Mouse (Mus musculus) hindbrain, embryonic 15.5 days (tissue): ENCODE results near the gene Gng8. TPM values are rescaled to one million over a fixed set of nuclear protein-coding genes. Genes with fewer than 3 reads are reported as not detected.
A peak's percentile ranks its signal among the peaks of the same experiment; 100 is the strongest.

Experiments used
- ATAC-seq: fragments of 200-750 bp; cut with Nextera tagmentation; 2 replicates; pipeline ENCODE4 v1.8.0; 2017; ENCODE audit warnings: low read depth, moderate number of reproducible peaks, moderate TSS enrichment; ENCODE audit not compliant: low FRiP score
- H3K27ac ChIP-seq: fragments of 300-500 bp; sonication (generic); replicated peaks from 2 replicates; pipeline ENCODE4 v1.5.1; 2015; ENCODE audit warnings: mild to moderate bottlenecking, inconsistent platforms
- H3K27me3 ChIP-seq: fragments of 300-500 bp; sonication (generic); 2 replicates; pipeline ENCODE4 v1.6.1; 2015; ENCODE audit warnings: control low read depth, inconsistent platforms
- H3K36me3 ChIP-seq: fragments of 300-500 bp; sonication (generic); 2 replicates; pipeline ENCODE4 v1.6.1; 2015; ENCODE audit warnings: control low read depth, inconsistent platforms
- H3K4me1 ChIP-seq: fragments of 300-500 bp; sonication (generic); replicated peaks from 2 replicates; pipeline ENCODE4 v1.6.1; 2015; ENCODE audit warnings: control low read depth, inconsistent platforms
- H3K4me2 ChIP-seq: fragments of 300-500 bp; sonication (generic); 2 replicates; pipeline ENCODE4 v1.6.1; 2015; ENCODE audit warnings: moderate library complexity, mild to moderate bottlenecking, inconsistent platforms
- H3K4me3 ChIP-seq: fragments of 300-500 bp; sonication (generic); 2 replicates; pipeline ENCODE4 v1.5.1; 2015; ENCODE audit warnings: mild to moderate bottlenecking, inconsistent platforms
- H3K9ac ChIP-seq: fragments of 300-500 bp; sonication (generic); 2 replicates; pipeline ENCODE4 v1.6.1; 2015; ENCODE audit warnings: inconsistent platforms
- H3K9me3 ChIP-seq: fragments of 300-500 bp; sonication (generic); 2 replicates; pipeline ENCODE4 v1.6.1; 2016; ENCODE audit warnings: control low read depth, inconsistent platforms
- WGBS: fragments of 180-500 bp; shearing (Covaris S2); methylation state at CpG from one replicate; pipeline ENCODE4 v1.1.7; 2015; 5-methylcytosine and 5-hydroxymethylcytosine counted together
- polyA plus RNA-seq: library from polyadenylated mRNA; unstranded; fragments of >200 nt; fragmentation: Nextera tagmentation; extraction: Ambion mirVana; gene quantifications from 2 replicates; pipeline ENCODE4 v1.2.1, GENCODE M21; 2015

Gng8 gene
- polyA plus RNA-seq, 1 experiment from 2014 or later: 1.3 TPM

DNA sequence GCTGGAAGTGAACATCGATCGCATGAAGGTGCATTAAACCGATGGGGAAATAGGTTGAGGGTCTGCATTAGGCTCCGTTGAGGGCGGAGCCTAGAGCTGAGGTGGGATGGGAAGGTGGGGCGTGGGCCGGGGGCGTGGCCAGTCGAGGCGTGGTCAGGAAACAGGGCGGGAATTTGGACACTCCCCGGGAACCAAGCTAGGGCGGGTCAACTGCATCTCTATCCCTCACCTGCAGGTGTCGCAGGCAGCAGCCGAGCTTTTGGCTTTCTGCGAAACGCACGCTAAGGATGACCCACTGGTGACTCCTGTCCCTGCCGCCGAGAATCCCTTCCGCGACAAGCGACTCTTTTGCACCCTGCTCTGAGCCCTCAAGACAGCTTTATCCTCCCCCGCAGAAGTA is 3.4 kb downstream of the Gng8 start:
- ATAC-seq: peak; percentile 21; the same call in 1 of the 2 replicates
- no peaks in the 10 kb centered on the region for H3K9me3 ChIP-seq
- H3K36me3 ChIP-seq: no peaks in the 10 kb centered on the region
- H3K4me1 ChIP-seq: peaks cover 31% of the 10 kb centered on the region
- no peak overlapping the region for H3K27ac ChIP-seq
- peak overlapping the region; percentile 18 for H3K4me3 ChIP-seq
- 0 out of 2 replicates have a peak overlapping the region, but pooled peaks have one; percentile 34 for H3K9ac ChIP-seq
- peaks cover 10% of the 10 kb centered on the region; the same call in 1 of the 2 replicates for H3K27me3 ChIP-seq
- peak overlapping the region; percentile 57 for H3K4me2 ChIP-seq
- 0% methylated on average over 24 of the region's 24 CpGs for WGBS

GRCm38 (mm10) chr7:16895511-16895910 is 3.9 kb downstream of the Gng8 start:
- 30% methylated on average over 10 of the region's 10 CpGs for WGBS
- peak overlapping the region; percentile 18 for H3K4me3 ChIP-seq
- no peak for ATAC-seq

GRCm38 (mm10) chr7:16900526-16900925 is 8.9 kb downstream of the Gng8 start:
- H3K27ac ChIP-seq: no peak overlapping the region
- H3K9me3 ChIP-seq: no peaks in the 10 kb centered on the region
- H3K4me1 ChIP-seq: peaks cover 4% of the 10 kb centered on the region
- no peak overlapping the region for H3K4me2 ChIP-seq
- 25% methylated on average over 5 of the region's 5 CpGs for WGBS
- no peak overlapping the region for H3K4me3 ChIP-seq
- H3K27me3 ChIP-seq: no peaks in the 10 kb centered on the region
- 0 out of 2 replicates have a peak, but pooled peaks have one; percentile 28 for ATAC-seq
- H3K9ac ChIP-seq: no peak overlapping the region
- no peaks in the 10 kb centered on the region for H3K36me3 ChIP-seq

More at GRCm38 (mm10) chr7:16895511-16895910, 3.9 kb downstream of the Gng8 start:
- peaks cover 33% of the 10 kb centered on the region for H3K4me1 ChIP-seq
- peak overlapping the region; percentile 57 for H3K4me2 ChIP-seq
- H3K36me3 ChIP-seq: no peaks in the 10 kb centered on the region
- H3K27ac ChIP-seq: no peak overlapping the region
- H3K9me3 ChIP-seq: no peaks in the 10 kb centered on the region
- H3K27me3 ChIP-seq: peaks cover 10% of the 10 kb centered on the region; the same call in 1 of the 2 replicates
- H3K9ac ChIP-seq: 0 out of 2 replicates have a peak overlapping the region, but pooled peaks have one; percentile 34

GRCm38 (mm10) chr7:16903439-16903955 is 11.9 kb downstream of the Gng8 start:
- no peaks in the 10 kb centered on the region for H3K27me3 ChIP-seq
- WGBS: 80% methylated on average over 2 of the region's 2 CpGs
- no peaks in the 10 kb centered on the region for H3K36me3 ChIP-seq
- no peak overlapping the region for H3K4me3 ChIP-seq
- ATAC-seq: no peak
- H3K9me3 ChIP-seq: no peaks in the 10 kb centered on the region
- no peak overlapping the region for H3K27ac ChIP-seq
- H3K4me2 ChIP-seq: no peak overlapping the region
- H3K9ac ChIP-seq: no peak overlapping the region
- H3K4me1 ChIP-seq: peaks cover 8% of the 10 kb centered on the region; the same call in 1 of the 2 replicates

DNA sequence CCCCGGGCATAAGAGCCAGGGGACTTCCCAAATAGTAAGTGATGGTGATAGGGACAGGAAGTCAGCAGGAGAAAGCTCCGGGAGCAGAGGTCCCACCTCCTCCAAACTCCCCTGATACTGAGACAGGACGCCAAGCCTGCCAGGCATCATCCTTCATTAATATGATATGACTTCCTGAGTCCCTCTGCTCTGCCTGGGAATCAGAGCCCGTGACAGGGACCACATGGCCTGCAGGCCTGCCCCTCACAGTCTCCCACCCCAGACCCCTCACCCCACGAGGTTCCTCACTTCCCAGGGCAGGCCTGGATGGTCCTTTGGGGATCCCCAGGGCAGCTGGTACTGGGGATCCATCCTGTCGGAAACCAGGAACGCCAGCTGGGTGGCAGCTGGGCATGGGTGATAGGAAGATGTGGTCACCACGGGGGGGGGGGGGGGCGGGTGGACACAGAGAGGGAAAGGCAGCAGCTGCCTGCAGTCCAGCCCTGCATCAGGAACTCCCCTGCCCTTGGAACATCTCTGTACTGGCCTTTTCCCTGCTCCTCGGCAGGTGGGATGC is 12.6 kb downstream of the Gng8 start:
- H3K4me1 ChIP-seq: peaks cover 8% of the 10 kb centered on the region; the same call in 1 of the 2 replicates

DNA sequence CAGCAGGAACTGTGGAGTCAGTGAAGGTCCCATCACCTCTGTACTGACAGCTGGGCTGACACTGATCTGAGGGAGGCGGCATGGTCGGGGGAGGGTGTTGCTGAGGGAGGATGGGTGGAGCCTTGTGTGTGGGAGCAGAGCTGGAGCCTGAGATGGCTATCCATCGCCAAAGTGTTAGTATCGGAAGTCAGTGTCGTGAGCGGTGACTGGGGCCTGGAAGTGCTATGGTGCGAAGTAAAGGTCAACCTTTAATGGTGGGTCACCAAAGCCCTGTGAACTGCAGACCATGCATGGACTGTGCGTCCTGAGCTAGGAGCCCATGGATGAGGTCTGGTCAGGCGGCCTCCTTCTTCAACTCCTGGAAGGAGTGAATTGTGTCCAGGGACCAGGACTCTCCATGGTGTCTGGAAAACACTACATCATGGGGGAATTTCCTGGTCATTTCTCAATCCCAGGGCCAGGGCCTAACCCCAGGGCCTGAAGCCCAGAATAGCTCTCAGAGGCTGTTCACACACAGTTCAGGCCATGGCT is 14.0 kb downstream of the Gng8 start:
- Histone ChIP-seq H3K4me1 (peaks cover 5% of the 10 kb centered on the region; the same call in 1 of the 2 replicates), H3K36me3 (no peaks in the 10 kb centered on the region), H3K9me3 (no peaks in the 10 kb centered on the region), H3K4me3 (no peak overlapping the region), H3K4me2 (no peak overlapping the region), H3K27ac (no peak overlapping the region), H3K9ac (no peak overlapping the region), H3K27me3 (no peaks in the 10 kb centered on the region)
- 52% methylated on average over 9 of the region's 9 CpGs for WGBS
- no peak for ATAC-seq

More for the DNA sequence above, 12.6 kb downstream of the Gng8 start:
- H3K9me3 ChIP-seq: no peaks in the 10 kb centered on the region
- no peak overlapping the region for H3K27ac ChIP-seq
- ATAC-seq: no peak
- no peak overlapping the region for H3K4me2 ChIP-seq
- no peak overlapping the region for H3K4me3 ChIP-seq
- no peaks in the 10 kb centered on the region for H3K27me3 ChIP-seq
- WGBS: 37% methylated on average over 8 of the region's 10 CpGs
- H3K36me3 ChIP-seq: no peaks in the 10 kb centered on the region
- H3K9ac ChIP-seq: no peak overlapping the region

- Histone ChIP-seq H3K27ac (no peak within 1 kb of the TSS), H3K27me3 (no peaks in the 10 kb centered on the region), H3K4me3 (no peak within 1 kb of the TSS), H3K9ac (no peak within 1 kb of the TSS), H3K4me1 (peaks cover 5% of the 10 kb centered on the region; the same call in 1 of the 2 replicates), H3K9me3 (no peaks in the 10 kb centered on the region), H3K4me2 (no peak within 1 kb of the TSS), H3K36me3 (no peaks in the 10 kb centered on the region)
- ATAC-seq: no peak
- WGBS: 11% methylated on average over 6 of the region's 6 CpGs
Measured at GRCm38 (mm10) chr7:16906281-16906680, 14.7 kb downstream of the Gng8 start, which contains the start of gene Ptgir. Ptgir (plus strand) TSS chr7:16906490.

- Histone ChIP-seq H3K36me3 (no peaks in the 10 kb centered on the region), H3K4me1 (peaks cover 5% of the 10 kb centered on the region; the same call in 1 of the 2 replicates), H3K9me3 (no peaks in the 10 kb centered on the region), H3K9ac (no peak overlapping the region), H3K27ac (no peak overlapping the region), H3K4me3 (no peak overlapping the region), H3K4me2 (no peak overlapping the region), H3K27me3 (no peaks in the 10 kb centered on the region)
- ATAC-seq: no peak
- WGBS: 93% methylated on average over 41 of the region's 41 CpGs
Measured at GRCm38 (mm10) chr7:16906889-16907559, 15.4 kb downstream of the Gng8 start.

- Histone ChIP-seq H3K4me1 (peaks cover 5% of the 10 kb centered on the region; the same call in 1 of the 2 replicates), H3K4me2 (no peak overlapping the region), H3K9ac (no peak overlapping the region), H3K4me3 (no peak overlapping the region), H3K9me3 (no peaks in the 10 kb centered on the region), H3K27ac (no peak overlapping the region), H3K27me3 (no peaks in the 10 kb centered on the region), H3K36me3 (no peaks in the 10 kb centered on the region)
- ATAC-seq: no peak
- WGBS: 74% methylated on average over 7 of the region's 7 CpGs
Measured at GRCm38 (mm10) chr7:16907842-16908241, 16.3 kb downstream of the Gng8 start.

DNA sequence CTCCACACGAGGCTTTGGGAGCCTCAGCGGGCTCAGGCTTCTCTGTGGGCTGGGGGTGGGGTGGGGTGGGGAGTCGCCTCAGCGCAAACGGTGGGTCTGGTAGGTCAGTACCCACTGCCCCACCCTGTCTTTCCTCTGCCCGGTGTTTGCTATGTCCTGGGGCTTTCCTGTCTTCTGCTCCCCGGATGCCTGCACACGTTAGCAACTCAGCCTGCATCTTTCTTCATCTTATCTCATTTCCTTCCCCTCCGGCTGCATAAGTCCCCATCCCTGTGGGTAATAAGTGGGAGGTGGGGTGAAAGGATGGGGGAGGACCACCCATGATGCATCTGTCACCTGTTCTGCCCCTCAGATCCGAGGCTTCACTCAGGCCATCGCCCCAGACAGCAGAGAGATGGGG is 16.8 kb downstream of the Gng8 start:
- H3K9ac ChIP-seq: no peak overlapping the region
- no peak overlapping the region for H3K4me3 ChIP-seq
- WGBS: 51% methylated on average over 11 of the region's 11 CpGs
- ATAC-seq: no peak
- H3K4me2 ChIP-seq: no peak overlapping the region
- no peaks in the 10 kb centered on the region for H3K36me3 ChIP-seq
- no peak overlapping the region for H3K27ac ChIP-seq
- no peaks in the 10 kb centered on the region for H3K27me3 ChIP-seq
- no peaks in the 10 kb centered on the region for H3K9me3 ChIP-seq
- peaks cover 5% of the 10 kb centered on the region; the same call in 1 of the 2 replicates for H3K4me1 ChIP-seq

- H3K4me1 ChIP-seq: peaks cover 5% of the 10 kb centered on the region; the same call in 1 of the 2 replicates
- H3K9me3 ChIP-seq: no peaks in the 10 kb centered on the region
- H3K36me3 ChIP-seq: no peaks in the 10 kb centered on the region
- H3K9ac ChIP-seq: no peak overlapping the region
- no peak overlapping the region for H3K27ac ChIP-seq
- H3K4me2 ChIP-seq: no peak overlapping the region
- 72% methylated on average over 11 of the region's 11 CpGs for WGBS
- H3K27me3 ChIP-seq: no peaks in the 10 kb centered on the region
- H3K4me3 ChIP-seq: no peak overlapping the region
- ATAC-seq: no peak
Measured at GRCm38 (mm10) chr7:16908859-16909258, 17.3 kb downstream of the Gng8 start.

GRCm38 (mm10) chr7:16909909-16910308 is 18.3 kb downstream of the Gng8 start:
- peaks cover 5% of the 10 kb centered on the region; the same call in 1 of the 2 replicates for H3K4me1 ChIP-seq
- H3K27me3 ChIP-seq: no peaks in the 10 kb centered on the region
- H3K27ac ChIP-seq: no peak overlapping the region
- H3K9ac ChIP-seq: no peak overlapping the region
- no peaks in the 10 kb centered on the region for H3K9me3 ChIP-seq
- no peak overlapping the region for H3K4me3 ChIP-seq
- ATAC-seq: no peak
- peaks cover 8% of the 10 kb centered on the region for H3K36me3 ChIP-seq
- 51% methylated on average over 10 of the region's 10 CpGs for whole genome bisulfite sequencing
- no peak overlapping the region for H3K4me2 ChIP-seq
